Mouse (Mus musculus) megakaryocyte-erythroid progenitor cell, adult 5-6 weeks (primary cell): ENCODE data around the gene Lmx1a. TPM values are rescaled to one million over a fixed set of nuclear protein-coding genes. Genes with fewer than 3 reads are reported as not detected.
A peak's percentile ranks its signal among the peaks of the same experiment; 100 is the strongest.

Experiments
- ATAC-seq: replicated peaks from 2 replicates; pipeline ENCODE4 v1.8.0; 2016; ENCODE audit warnings: mild to moderate bottlenecking, inconsistent platforms; ENCODE audit not compliant: severe bottlenecking, poor library complexity, low FRiP score, low TSS enrichment
- total RNA-seq, 2 experiments: library from RNA; stranded (forward) in 1 of 2; stranded (reverse) in 1 of 2; fragments of 200-1000, 215-1000 nt in 1 of 2; fragments of >200 nt in 1 of 2; fragmentation: Nextera tagmentation in 1 of 2; gene quantifications; 2 replicates each; pipeline ENCODE4 v1.2.3; 2014 to 2017

Gene Lmx1a
- total RNA-seq (2014; fragmentation: Nextera tagmentation) (not detected in 2 replicates), total RNA-seq (2017) (not detected in 2 replicates)

DNA sequence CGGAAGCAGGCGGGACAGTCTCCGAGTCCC is at the start of gene Lmx1a:
Gene Lmx1a (plus strand): TSS at position 6 of the 30 bp plus-strand sequence.
- no peak for ATAC-seq

DNA sequence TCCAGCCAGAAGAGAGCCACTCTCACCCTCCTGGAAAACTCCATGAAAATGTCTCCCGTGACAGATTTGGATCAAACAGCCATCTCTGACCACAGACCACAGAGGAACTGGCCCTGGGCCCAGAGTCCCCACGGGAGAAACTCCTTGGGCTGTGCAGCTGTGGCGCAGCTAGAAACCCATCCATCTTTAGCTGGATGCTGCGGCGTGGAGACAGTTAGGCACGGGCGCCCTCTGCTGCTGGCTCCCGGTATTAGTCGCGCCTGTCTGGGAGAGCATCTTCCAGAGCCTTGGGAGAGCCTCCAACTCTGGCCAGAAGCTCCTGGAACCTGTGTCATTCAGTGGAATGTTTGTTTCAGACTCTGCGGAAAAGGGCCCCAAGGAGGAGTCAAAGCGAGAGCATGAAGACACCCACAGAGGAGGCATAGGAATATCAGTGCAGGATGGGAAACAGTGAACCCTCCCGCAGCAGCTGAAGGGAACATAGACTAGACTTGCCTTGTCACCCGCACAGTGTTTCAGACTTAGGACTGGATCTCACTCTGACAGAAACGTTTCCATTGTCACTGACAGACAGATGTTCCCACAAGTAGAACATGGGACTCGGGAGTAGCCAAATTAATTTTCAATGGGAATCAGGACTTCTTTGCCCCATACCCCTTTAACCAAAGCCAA is 44.0 kb upstream of the Lmx1a start:
- ATAC-seq: peak; percentile 88

DNA sequence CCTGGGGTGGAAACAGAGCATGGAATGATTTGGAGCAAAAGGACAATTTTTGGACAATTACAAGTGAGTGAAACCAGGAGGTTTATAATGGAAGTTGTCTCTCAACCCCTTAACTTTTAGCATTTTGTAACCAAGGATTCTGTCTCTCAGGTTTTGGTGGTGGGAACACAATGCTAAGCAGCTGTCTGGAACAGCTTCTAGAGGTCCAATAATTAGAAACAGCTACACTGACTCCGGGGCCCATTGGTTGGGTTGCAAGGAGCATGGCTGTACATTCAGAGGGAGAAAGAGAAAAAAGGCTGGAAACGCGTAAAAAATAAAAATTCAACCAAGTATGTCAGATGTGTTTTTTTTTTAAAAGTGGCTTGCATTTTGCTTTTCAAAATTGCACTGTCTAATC is 40.4 kb upstream of the Lmx1a start:
- ATAC-seq: no peak

DNA sequence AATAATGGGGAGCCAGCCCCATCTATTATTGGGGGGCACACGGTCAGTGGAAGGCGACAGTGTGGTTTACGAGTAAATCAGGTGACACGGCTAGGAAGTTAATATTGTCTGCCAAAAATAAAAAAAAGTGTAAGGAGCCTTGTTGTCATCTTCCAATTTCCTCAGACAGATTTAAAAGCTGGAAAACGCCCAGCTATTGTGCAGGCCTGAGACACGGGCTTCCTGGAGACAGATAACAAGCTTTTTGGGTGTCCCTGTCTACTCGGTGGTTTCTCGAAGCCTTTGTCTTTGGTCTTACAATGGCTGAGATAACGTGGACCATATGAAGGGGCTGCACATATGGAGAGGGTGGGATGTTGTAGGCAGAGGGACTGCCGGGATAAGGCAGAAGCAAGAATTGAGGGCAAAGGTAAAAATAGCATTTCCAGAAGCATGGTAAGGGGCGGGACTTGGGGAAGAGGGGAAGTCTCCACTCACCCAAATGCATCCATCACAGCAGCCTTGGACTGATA is 39.9 kb upstream of the Lmx1a start:
- no peak for ATAC-seq

DNA sequence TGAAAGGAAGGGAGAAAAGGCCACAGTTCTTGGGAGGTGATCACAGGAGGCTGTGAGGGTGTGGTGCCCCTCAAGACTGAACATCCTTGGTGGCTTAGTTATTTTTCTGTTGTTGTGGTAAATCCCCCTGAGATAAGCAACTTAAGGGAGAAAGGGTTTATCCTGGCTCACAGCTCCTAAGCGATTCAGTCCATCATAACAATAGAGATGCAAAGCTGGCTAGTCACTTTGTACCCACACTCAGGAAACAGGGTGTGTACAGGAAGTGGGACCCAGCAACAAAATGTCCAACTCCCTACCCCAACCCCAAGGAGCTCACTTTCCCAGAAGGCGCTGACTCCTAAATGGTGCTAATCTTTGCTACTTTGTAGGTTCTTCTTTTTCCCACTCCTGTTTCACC is 36.7 kb upstream of the Lmx1a start:
- ATAC-seq: no peak

DNA sequence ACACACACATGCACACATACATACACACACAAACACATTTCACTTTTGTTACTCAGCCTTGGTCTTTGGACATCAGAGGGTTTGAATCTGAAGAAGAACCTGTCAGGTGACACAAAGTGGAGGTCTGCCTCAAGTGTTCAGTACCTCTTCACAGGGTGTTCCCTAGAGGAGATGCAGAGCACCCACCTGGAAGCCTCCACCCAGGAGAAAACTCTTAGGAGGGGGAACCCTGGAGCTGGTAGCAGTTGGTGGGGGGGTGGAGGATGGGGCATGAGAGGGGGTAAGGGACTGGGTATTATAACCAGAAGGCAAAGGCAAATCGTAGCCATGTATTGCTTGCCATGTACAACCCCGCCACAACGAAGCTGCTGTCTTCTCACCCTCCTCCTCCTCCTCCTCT is 30.0 kb upstream of the Lmx1a start:
- ATAC-seq: no peak

DNA sequence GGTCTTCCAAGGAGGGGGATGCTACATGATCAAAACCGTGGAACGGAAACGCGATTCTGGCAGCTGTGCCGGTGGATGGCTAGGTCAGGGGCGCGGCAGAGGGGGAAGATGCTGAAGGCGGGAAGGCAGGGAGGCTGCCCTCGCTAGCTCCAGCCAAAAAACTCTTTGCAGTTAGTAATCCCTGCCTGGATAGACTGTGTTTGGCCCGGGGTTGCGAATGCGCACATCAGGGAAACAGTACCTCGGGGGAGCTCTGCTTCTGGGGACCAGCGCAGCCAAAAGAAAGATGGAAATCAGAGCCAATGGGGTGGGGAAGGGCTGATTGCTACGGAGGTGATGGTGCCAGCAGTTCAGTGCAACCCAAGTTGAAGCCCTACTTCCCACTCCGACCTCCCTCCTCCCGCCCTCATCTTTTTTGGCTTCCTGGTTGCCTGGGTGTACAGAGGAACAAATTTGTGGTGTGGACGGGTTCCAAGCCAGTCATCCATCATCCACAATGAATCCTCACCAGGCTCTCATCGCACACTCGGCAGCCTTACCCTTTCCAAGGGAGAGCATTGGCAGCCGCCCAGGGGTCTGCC is 28.4 kb upstream of the Lmx1a start:
- no peak for ATAC-seq

DNA sequence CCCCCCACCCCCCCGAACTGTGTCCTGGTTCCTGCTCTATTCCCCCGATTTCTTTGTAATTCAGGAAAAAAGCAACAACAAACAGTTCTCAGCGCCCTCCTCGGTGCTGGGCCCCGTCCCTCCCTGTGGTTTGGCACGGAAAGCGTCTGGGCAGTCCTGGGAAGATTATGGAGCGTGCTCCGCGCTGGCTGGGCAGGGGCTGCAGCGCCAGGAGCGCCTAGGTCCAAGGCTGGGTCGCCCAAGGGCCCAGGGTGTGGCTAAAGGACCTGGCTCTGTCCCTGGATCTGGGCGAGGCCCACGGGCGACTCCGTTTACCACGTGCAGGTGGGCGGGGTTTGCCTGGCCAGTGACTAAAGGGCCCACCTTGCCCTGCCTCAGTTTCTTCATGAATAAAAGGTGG is 27.9 kb upstream of the Lmx1a start:
- no peak for ATAC-seq

DNA sequence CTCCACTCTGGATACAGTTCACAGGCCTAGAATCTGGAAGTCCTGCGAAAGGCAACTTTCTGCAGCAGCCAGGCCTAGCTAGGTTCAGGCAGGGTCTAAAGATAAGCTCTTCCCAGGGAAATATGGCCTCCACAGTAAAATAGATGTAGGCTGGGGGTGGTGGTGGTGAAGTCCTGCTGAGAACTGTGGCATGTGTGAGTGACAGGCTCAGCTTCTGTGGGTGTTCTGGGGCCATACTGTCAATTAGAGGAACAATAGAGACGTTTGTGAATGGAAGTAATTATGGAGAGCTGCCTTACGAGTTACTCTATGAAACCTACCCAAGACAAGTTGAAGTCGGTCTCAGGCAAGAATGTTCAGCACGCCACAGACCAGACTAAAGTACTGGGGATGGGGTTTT is 25.9 kb upstream of the Lmx1a start:
- no peak for ATAC-seq

DNA sequence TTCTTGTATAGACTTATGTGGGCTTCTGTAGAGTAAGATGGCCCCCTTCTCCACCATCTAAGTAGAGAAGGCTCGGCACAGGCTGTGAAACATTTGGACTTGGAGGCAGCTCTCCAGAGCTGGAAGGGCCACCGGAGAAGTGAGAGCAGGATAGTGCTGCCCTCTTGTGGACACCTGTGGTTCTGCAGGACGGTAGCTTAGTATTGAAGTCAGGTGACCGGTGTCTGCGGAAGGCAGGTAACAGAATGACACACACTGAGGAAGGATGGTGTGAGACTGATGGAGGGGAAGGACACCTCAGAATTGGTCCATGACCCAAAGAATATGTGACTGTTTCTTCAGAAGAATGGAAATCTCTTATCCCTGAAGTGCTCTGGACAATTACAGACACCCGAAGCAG is 19.2 kb upstream of the Lmx1a start:
- ATAC-seq: peak; percentile 79

DNA sequence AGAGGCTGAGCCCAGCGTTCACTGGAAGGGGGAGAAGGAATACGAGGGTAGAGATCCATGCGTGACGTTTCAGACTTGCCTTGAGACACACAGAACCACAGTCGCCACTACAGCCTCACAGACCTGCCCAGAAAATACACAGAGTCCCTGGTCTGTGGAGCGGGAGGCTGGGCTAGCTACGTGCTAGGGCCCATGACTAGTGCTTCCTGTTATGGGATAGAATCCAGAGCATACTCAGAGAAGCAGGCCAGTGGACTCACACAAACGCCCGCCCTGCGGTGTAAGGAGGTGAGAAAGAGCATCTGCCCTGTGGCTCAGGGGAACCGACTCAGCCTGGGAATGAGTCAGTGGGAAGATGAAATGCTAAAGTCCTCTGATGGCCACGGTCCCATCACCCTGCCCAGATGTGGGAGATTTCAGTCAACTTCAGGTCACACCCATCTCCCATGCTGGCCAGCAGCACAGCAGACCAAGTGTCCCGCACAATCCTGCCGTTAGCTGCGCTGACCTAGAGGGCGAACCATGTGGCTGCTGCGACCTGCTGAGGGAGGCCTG is 16.5 kb upstream of the Lmx1a start:
- ATAC-seq: no peak

DNA sequence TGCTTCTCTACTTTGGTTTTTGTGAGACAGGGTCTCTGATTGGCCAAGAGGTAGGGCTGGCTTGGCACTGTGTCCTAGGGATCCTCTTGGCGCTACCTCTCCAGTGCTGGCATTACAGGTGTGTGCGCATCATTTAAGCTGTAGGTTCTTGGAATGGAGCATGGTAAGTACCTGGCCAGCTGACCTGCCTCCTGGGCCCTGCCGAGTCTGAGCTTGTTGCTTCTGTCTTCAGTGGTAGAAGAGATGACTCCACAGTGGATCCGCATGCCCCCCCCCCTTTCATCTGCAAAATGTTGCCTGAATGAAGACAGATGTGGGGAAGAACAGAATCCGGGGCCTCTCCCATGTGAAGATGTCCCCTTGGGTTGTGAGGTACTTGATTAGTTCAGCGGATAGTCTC is 10.0 kb upstream of the Lmx1a start:
- ATAC-seq: no peak

DNA sequence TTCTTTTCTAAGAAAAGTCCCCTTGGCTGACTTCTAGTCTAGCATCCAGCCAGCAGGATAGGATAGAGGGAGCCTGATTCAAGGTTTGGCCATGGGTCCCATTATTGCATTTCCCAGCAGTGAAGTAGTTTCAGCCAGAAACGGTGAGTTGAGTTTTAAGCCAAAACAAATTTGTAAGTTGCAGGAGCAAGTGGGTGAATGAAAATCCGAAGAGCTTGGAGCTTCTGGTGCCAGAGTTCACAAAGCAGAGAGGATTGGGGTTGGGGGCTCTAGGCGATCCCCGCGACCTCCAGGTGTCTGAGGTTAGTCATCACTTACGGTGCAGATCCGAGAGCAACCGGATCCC is 1.1 kb upstream of the Lmx1a start:
- ATAC-seq: no peak

DNA sequence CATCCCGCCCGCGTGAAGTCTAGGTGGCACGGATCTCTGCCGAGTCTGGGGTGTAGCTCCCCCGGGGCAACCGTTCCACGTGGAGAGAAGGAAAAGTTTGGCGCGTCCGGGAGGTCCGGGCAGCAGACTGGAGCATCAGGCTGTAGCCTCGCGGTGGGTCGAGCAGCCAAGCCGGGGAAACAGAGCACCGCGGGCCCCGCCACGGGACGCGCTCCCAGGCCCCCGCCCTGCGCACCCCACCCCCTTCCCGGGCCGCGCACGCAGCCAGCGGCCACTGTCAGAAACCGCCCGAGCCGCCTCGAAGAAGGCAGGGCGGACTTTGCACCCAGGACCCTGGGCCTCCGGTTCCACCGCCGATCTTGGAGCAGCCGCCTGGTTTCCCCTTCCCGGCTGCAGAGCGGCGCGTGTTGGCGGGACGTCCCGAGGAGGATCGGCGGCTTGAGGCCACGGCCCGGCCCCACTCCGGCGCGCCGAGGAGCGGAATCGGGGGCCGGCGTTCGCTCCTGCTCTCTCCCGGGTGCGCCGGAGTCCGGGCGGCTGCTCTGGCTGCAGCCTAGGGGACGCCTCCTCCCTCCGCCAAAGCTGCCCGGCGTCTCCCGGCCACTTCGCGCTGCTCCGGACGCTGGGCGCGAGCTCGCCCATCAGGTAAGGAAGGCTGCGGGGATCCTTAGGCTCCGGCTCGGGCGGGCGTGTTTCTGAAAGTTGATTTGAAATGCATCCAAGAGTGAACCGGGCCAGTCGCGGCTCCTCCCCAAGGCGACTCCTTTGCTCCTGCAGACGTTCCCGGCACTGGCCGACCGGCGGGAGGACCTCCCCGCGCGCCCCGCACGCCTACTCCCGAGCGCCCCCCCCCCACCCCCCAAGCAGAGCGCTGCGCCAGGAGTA is 448 bp upstream of the Lmx1a start:
- 0 out of 2 replicates have a peak, but pooled peaks have one; percentile 20 for ATAC-seq

DNA sequence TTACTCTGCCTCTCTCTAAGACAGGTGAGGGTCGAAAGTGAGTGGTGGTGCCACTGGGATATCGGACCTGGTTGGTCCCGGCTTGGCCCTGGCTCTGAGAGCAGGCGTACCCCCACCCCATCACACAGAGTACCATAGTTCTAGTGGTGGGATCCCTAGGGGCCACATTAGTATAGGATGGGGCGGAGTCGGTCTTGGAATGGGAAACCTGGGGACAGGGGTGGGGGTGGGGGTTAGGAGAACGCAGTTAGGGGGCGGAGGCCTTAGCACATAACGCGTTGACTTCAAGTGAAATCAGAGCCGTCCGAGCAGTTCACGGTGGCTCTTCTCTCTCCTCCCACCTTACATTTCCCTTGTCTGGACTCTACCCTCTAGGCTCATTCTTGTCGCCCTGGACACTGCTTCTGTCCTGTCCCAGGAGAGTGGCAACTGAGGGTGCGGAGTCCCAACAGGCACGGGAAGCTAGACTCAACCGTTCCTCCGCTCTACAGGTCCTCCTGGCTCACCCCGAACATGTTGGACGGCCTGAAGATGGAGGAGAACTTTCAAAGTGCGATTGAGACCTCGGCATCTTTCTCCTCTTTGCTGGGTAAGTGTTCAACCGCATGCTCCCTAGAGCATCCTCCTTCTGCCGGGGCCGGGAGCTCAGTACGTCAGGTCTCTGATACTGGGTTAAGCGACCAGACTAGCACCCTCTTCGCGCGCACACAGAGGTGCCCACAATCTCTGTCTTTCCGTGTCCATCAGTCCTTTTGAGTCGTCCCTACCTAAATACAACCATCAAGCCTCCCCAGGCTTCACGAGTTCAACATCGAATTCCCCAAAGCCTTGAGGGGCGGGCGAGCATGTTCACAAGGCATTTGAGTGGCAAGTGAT is 463 bp downstream of the Lmx1a start:
- ATAC-seq: no peak

DNA sequence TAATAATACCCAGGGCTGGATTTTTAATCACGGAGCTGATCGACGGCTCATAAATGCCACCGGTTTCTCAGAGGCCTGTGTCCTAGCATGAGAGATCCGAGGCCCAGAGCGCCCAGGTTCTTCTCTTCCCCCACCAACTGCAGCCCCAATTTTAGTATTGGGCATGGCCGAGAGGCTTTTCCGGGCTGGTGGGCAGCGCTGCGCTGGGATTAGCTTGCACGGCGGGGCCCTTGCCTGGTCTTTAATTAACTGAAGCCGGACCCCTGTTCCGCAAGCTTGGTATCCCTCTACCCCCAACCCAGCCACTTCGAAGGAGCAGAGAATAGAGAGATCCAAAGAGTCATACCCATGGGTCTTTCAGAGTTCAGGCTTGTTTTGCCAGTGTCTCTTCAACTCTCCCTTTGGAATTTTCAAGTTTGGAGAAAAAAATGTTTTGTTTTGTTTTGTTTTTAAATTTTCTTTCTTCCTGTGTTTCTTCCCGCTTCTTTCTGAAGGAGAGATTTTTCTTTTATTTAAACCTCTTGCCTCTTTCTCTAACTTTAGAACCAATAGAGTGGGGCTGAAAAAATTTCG is 1.2 kb downstream of the Lmx1a start:
- ATAC-seq: no peak

DNA sequence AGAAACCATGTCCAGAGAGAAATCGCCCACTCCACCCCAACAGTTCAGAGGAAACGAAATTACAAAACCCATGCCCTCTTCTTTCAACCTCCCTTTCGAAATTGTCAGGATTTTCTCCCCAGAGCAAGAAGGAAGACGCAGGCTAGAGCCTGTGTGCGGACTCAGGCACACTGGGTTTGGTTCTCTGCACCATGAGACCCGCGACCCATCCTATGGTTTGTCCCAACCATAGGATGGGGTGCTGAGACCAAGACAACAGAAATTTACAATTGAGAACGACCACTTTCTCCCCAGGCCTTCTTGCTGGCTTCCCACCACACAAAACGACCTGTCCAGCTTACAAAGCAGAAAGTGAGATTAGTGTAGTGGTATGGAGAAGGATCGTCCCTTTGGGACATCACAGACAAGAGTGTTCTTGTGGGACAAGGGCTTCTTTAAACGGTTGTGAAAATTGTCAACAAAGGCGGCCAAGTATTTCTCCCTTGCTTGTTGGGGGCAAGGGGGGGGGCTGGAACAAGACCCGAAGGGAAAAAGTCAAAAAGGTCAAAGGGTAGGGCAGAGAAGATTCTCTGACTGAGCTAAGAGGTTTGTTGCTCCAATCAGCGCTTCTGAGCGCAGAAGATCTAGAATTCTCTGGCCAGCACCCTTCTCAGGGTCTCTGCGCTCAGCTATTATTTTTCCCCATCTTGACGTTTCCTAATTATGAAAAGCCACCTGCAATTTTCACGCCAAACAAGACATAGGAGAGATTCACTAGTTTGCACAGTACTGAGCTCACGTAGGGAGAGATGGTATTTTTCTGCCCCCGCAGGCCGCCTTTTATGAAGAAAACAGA is 1.9 kb downstream of the Lmx1a start:
- no peak for ATAC-seq

DNA sequence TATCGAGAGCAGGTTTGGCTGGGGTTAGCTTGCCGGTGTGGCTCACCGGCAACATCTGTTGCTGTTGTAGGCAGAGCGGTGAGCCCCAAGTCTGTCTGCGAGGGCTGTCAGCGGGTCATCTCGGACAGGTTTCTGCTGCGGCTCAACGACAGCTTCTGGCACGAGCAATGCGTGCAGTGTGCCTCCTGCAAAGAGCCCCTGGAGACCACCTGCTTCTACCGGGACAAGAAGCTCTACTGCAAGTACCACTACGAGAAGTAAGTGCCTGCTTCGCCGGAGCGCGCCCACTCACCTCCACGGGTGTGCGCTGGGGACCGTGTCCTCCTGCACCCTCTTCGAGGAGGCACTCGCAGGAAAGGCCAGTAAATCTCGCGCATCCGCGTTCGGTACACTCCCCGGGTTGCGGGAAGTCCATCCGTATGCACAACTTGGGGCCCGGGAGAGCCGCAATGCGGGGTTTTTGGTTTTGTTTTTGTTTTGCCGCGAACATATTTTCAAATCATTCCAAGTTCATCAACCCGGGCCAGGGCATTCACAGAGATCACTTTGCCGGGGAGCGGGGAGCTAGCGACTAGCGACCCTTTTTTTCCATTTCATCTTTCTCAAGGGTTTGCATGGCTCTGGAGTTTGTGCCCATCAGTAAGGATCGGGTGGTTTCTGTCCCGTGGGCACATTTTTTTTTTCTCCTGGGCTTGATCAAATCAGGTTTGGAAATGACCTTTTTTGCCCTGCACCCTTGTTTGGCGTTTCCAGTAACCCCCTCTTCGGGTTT is 3.1 kb downstream of the Lmx1a start:
- ATAC-seq: no peak
